Comparison of ENCODE assay signal across 41 mouse cellular contexts in the genomic region with DNA sequence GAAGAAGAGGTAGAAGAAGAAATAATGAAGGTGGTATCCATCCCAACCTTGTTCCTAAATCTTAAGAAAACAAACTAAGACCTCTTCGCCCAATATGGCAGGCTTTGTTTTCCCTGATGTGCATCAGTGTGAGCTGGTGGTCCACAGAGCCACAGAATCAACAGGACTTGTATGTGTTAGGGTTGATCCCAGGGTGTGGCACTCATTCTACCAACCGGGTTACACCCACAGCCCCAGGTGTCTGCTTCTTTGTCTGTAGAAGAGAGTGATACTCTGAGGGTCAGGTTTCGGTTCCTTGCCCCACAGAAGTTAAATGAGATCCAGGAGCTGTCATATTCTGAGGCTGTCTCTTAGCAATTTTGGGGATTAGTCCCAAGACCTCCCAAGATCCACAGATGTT. TPM values are rescaled to one million over a fixed set of nuclear protein-coding genes. Genes with fewer than 3 reads are reported as not detected.
"Had no signal": no experiment of that assay in that cellular context is flagged by ENCODE, and none has a peak within 500 bp of the region (broad histone marks: within the 10 kb centered on the region; RNA-seq: fewer than 3 reads in every experiment).

No protein-coding gene starts in this region.

- H3K36me3 ChIP-seq: heart, embryonic 10.5 days; heart, embryonic 13.5 days; heart, embryonic 15.5 days; hindbrain, embryonic 13.5 days; hindbrain, embryonic 15.5 days; kidney, embryonic 15.5 days; limb, embryonic 13.5 days; limb, embryonic 15.5 days; liver, embryonic 12.5 days had no signal

- H3K4me3 ChIP-seq: heart, embryonic 10.5 days; heart, embryonic 13.5 days; heart, embryonic 15.5 days; hindbrain, embryonic 13.5 days; hindbrain, embryonic 15.5 days; kidney, embryonic 15.5 days; limb, embryonic 13.5 days; limb, embryonic 15.5 days; liver, embryonic 12.5 days had no signal

- H3K9ac ChIP-seq: heart, embryonic 13.5 days; heart, embryonic 15.5 days; hindbrain, embryonic 13.5 days; hindbrain, embryonic 15.5 days; kidney, embryonic 15.5 days; limb, embryonic 13.5 days; limb, embryonic 15.5 days; liver, embryonic 12.5 days; liver, embryonic 14.5 days had no signal

- H3K27me3 ChIP-seq: hindbrain, embryonic 13.5 days; hindbrain, embryonic 15.5 days; kidney, embryonic 15.5 days; limb, embryonic 13.5 days; limb, embryonic 15.5 days; liver, embryonic 12.5 days had no signal

- H3K27ac ChIP-seq: heart, embryonic 10.5 days; heart, embryonic 13.5 days; heart, embryonic 15.5 days; hindbrain, embryonic 13.5 days; hindbrain, embryonic 15.5 days; hindbrain, postnatal 0 days; kidney, embryonic 15.5 days; kidney, postnatal 0 days; limb, embryonic 13.5 days; limb, embryonic 15.5 days; liver, embryonic 12.5 days; liver, embryonic 14.5 days had no signal

- H3K9me3 ChIP-seq: heart, embryonic 10.5 days; heart, embryonic 13.5 days; heart, embryonic 15.5 days; hindbrain, embryonic 13.5 days; hindbrain, embryonic 15.5 days; kidney, embryonic 15.5 days; limb, embryonic 13.5 days; limb, embryonic 15.5 days; liver, embryonic 12.5 days had no signal

- ATAC-seq: hindbrain, postnatal 0 days; intestine, embryonic 16.5 days; liver, embryonic 12.5 days had no signal

- H3K4me2 ChIP-seq: heart, embryonic 13.5 days; heart, embryonic 15.5 days; hindbrain, embryonic 13.5 days; hindbrain, embryonic 15.5 days; kidney, embryonic 15.5 days; limb, embryonic 13.5 days; limb, embryonic 15.5 days; liver, embryonic 12.5 days had no signal

- DNase-seq: gastrocnemius, postnatal 14 days; gastrocnemius, postnatal 36 days; heart, adult 18-20 months; heart, postnatal 14 days; heart, postnatal 36 days; kidney, adult 11 months; kidney, adult 2 months; kidney, adult 9 months; kidney, postnatal 14 days; kidney, postnatal 36 days; layer of hippocampus, adult 9-11 months; layer of hippocampus, postnatal 36 days; left cerebral cortex, postnatal 4 days had no signal

- H3K4me1 ChIP-seq: heart, embryonic 13.5 days; heart, embryonic 15.5 days; hindbrain, embryonic 15.5 days; kidney, embryonic 15.5 days; limb, embryonic 13.5 days; limb, embryonic 15.5 days; liver, embryonic 12.5 days had no signal

RNA-seq across cellular contexts. Expression of gene Pla2g4e, which starts 16.2 kb away (rescaled TPM):
- total RNA-seq: hematopoietic stem cell, adult 5-6 weeks; liver, adult 2 months had no signal
- polyA plus RNA-seq: kidney, postnatal 0 days; large intestine, adult 2 months; limb, embryonic 11.5 days; liver, adult 2 months; liver, embryonic 12.5 days; liver, embryonic 14.5 days had no signal

RNA-seq across cellular contexts. Expression of gene Pla2g4d, which starts 27.7 kb away (rescaled TPM):
- total RNA-seq: gastrocnemius, adult 18-20 months; gastrocnemius, adult 8-10 months; gastrocnemius, postnatal 14 days; gastrocnemius, postnatal 36 days; heart, adult 18-20 months; heart, adult 8-10 months; heart, postnatal 14 days; heart, postnatal 36 days; hematopoietic stem cell, adult 5-6 weeks; layer of hippocampus, adult 18-20 months; layer of hippocampus, adult 8-10 months; layer of hippocampus, postnatal 36 days; left cerebral cortex, adult 8-10 months; left cerebral cortex, postnatal 25 days; liver, adult 2 months had no signal
- polyA plus RNA-seq: heart, embryonic 10.5 days; heart, embryonic 13.5 days; heart, postnatal 0 days; hindbrain, embryonic 13.5 days; hindbrain, embryonic 15.5 days; intestine, embryonic 16.5 days; kidney, adult 2 months; large intestine, adult 2 months; liver, adult 2 months; liver, embryonic 12.5 days; liver, embryonic 14.5 days had no signal

RNA-seq across cellular contexts. Expression of gene Pla2g4f, which starts 52.6 kb away (rescaled TPM):
- total RNA-seq: gastrocnemius, adult 18-20 months; gastrocnemius, adult 8-10 months; gastrocnemius, postnatal 14 days; gastrocnemius, postnatal 36 days; heart, postnatal 14 days; heart, postnatal 36 days; hematopoietic stem cell, adult 5-6 weeks; hindbrain, postnatal 0 days; layer of hippocampus, adult 18-20 months; layer of hippocampus, adult 8-10 months; layer of hippocampus, postnatal 36 days; left cerebral cortex, adult 18-20 months; left cerebral cortex, adult 8-10 months; left cerebral cortex, postnatal 10 days; left cerebral cortex, postnatal 25 days; left cerebral cortex, postnatal 4 days had no signal
- polyA plus RNA-seq: hindbrain, embryonic 11.5 days; hindbrain, embryonic 13.5 days; hindbrain, postnatal 0 days; kidney, embryonic 15.5 days; limb, embryonic 11.5 days; liver, embryonic 12.5 days; liver, embryonic 14.5 days had no signal
